Mouse (Mus musculus) G1E (cell line): Measurements from ENCODE around the gene Arfgef3.

Source experiments
- CTCF ChIP-seq: IDR thresholded peaks from 2 replicates; pipeline ENCODE4 v1.5.1; 2012; ENCODE audit warnings: low read depth, low read length, inconsistent platforms, mixed read lengths
- GATA1 ChIP-seq: IDR thresholded peaks from 2 replicates; pipeline ENCODE4 v1.6.1; 2012; ENCODE audit warnings: borderline replicate concordance, low read length, inconsistent platforms, mixed read lengths
- GATA2 ChIP-seq: IDR thresholded peaks from 2 replicates; pipeline ENCODE4 v1.6.1; 2012; ENCODE audit warnings: low read depth, low read length, inconsistent platforms, borderline replicate concordance
- POLR2AphosphoS5 ChIP-seq: IDR thresholded peaks from 2 replicates; pipeline ENCODE4 v1.6.1; 2012; ENCODE audit warnings: low read depth, low read length, inconsistent platforms; ENCODE audit not compliant: insufficient replicate concordance
- TAL1 ChIP-seq: conservative IDR thresholded peaks from 2 replicates; pipeline ENCODE4 v1.6.1; 2012; ENCODE audit warnings: low read depth, low read length, inconsistent platforms, mixed read lengths

DNA sequence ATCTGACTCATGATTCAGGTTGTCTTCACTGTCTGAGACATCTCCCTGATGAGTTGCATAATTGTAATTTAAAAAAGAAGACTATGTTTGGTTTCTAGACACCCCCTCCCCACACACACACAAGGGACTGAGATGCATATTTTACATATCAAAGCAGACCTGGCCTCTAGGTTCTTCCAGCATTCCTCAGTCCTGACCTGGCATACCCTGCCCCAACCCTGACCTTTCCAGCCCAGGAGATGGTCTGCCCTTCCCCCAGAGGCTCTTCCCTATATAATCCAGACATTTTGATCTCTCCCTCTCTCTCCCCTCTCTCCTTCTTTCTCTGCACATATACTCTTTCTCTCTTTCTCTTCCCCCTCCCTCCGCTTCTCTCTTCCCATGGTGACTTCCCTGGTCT lies 99.4 kb downstream of the Arfgef3 start:
- TF ChIP-seq CTCF (no peak), GATA1 (no peak), POLR2AphosphoS5 (no peak), GATA2 (no peak), TAL1 (no peak)
